Mouse (Mus musculus) heart, embryonic 11.5 days (tissue): ENCODE measurements around the gene Ugcg. TPM values are rescaled to one million over a fixed set of nuclear protein-coding genes. Genes with fewer than 3 reads are reported as not detected.

Source experiments
- ATAC-seq: fragments of 200-750 bp; cut with Nextera tagmentation; replicated peaks from 2 replicates; pipeline ENCODE4 v1.8.0; 2017; ENCODE audit warnings: moderate library complexity; ENCODE audit not compliant: insufficient number of reproducible peaks, low FRiP score, low TSS enrichment
- H3K27ac ChIP-seq: fragments of 300-500 bp; sonication (generic); 2 replicates; pipeline ENCODE4 v1.5.1; 2014; ENCODE audit warnings: mild to moderate bottlenecking, low read depth, low read length
- H3K27me3 ChIP-seq: fragments of 300-500 bp; sonication (generic); 2 replicates; pipeline ENCODE4 v1.6.1; 2014; ENCODE audit warnings: mild to moderate bottlenecking, low read length, mixed read lengths; ENCODE audit not compliant: control insufficient read depth, insufficient read depth
- H3K36me3 ChIP-seq: fragments of 300-500 bp; sonication (generic); 2 replicates; pipeline ENCODE4 v1.6.1; 2014; ENCODE audit warnings: mild to moderate bottlenecking, low read length, moderate library complexity, mixed read lengths; ENCODE audit not compliant: control insufficient read depth, insufficient read depth
- H3K4me1 ChIP-seq: fragments of 300-500 bp; sonication (generic); 2 replicates; pipeline ENCODE4 v1.6.1; 2014; ENCODE audit warnings: low read length; ENCODE audit not compliant: control insufficient read depth, insufficient read depth
- H3K4me2 ChIP-seq: fragments of 300-500 bp; sonication (generic); 2 replicates; pipeline ENCODE4 v1.6.1; 2014; ENCODE audit warnings: mild to moderate bottlenecking, moderate library complexity
- H3K4me3 ChIP-seq: fragments of 300-500 bp; sonication (generic); 2 replicates; pipeline ENCODE4 v1.5.1; 2014; ENCODE audit warnings: low read depth, low read length
- H3K9ac ChIP-seq: fragments of 300-500 bp; sonication (generic); 2 replicates; pipeline ENCODE4 v1.6.1; 2014; ENCODE audit warnings: mild to moderate bottlenecking, low read depth, low read length, moderate library complexity
- H3K9me3 ChIP-seq: fragments of 300-500 bp; sonication (generic); replicated peaks from 2 replicates; pipeline ENCODE4 v1.6.1; 2016; ENCODE audit warnings: low read length; ENCODE audit not compliant: control insufficient read depth
- WGBS: fragments of 180-500 bp; shearing (Covaris S2); extraction: QIAGEN DNeasy Blood & Tissue Kit; methylation state at CpG from one replicate; pipeline ENCODE4 v1.1.7; 2014; ENCODE audit not compliant: insufficient replicate concordance; 5-methylcytosine and 5-hydroxymethylcytosine counted together
- polyA plus RNA-seq: library from polyadenylated mRNA; unstranded; fragments of >200 nt; fragmentation: Nextera tagmentation; extraction: Ambion mirVana; gene quantifications from 2 replicates; pipeline ENCODE4 v1.2.1, GENCODE M21; 2014

The Ugcg gene
- polyA plus RNA-seq, 1 experiment from 2014 or later: 14.8 TPM

GRCm38 (mm10) chr4:59206600-59206999 is 17.5 kb downstream of the Ugcg start:
- H3K4me1 ChIP-seq: peaks cover 32% of the 10 kb centered on the region
- no peak overlapping the region for H3K9ac ChIP-seq
- 67% methylated on average over 4 of the region's 4 CpGs for WGBS
- H3K27me3 ChIP-seq: no peaks in the 10 kb centered on the region
- no peak overlapping the region for H3K4me2 ChIP-seq
- H3K4me3 ChIP-seq: no peak overlapping the region
- H3K9me3 ChIP-seq: no peaks in the 10 kb centered on the region
- no peak for ATAC-seq
- H3K36me3 ChIP-seq: no peaks in the 10 kb centered on the region; the same call in 1 of the 2 replicates
- H3K27ac ChIP-seq: no peak overlapping the region

- Histone ChIP-seq H3K9ac (no peak overlapping the region), H3K27ac (no peak overlapping the region), H3K36me3 (no peaks in the 10 kb centered on the region; the same call in 1 of the 2 replicates), H3K27me3 (no peaks in the 10 kb centered on the region), H3K4me2 (no peak overlapping the region), H3K4me3 (no peak overlapping the region), H3K4me1 (peaks cover 31% of the 10 kb centered on the region), H3K9me3 (no peaks in the 10 kb centered on the region)
- ATAC-seq: no peak
- WGBS: 68% methylated on average over 4 of the region's 4 CpGs
Measured at GRCm38 (mm10) chr4:59208607-59209006, 19.6 kb downstream of the Ugcg start.

GRCm38 (mm10) chr4:59211181-59211580 is 22.1 kb downstream of the Ugcg start:
- Histone ChIP-seq H3K4me2 (no peak overlapping the region), H3K27ac (no peak overlapping the region), H3K36me3 (peaks cover 4% of the 10 kb centered on the region; the same call in 1 of the 2 replicates)

GRCm38 (mm10) chr4:59213833-59214232 is 24.8 kb downstream of the Ugcg start:
- no peak overlapping the region for H3K4me3 ChIP-seq
- peaks cover 5% of the 10 kb centered on the region for H3K4me1 ChIP-seq
- H3K36me3 ChIP-seq: peaks cover 4% of the 10 kb centered on the region; the same call in 1 of the 2 replicates
- H3K9me3 ChIP-seq: no peaks in the 10 kb centered on the region
- no peak for ATAC-seq
- no peaks in the 10 kb centered on the region for H3K27me3 ChIP-seq
- H3K9ac ChIP-seq: no peak overlapping the region
- H3K27ac ChIP-seq: no peak overlapping the region
- H3K4me2 ChIP-seq: no peak overlapping the region
- WGBS: 76% methylated on average over 4 of the region's 4 CpGs

More at GRCm38 (mm10) chr4:59211181-59211580, 22.1 kb downstream of the Ugcg start:
- WGBS: 59% methylated on average over 9 of the region's 9 CpGs
- no peak overlapping the region for H3K4me3 ChIP-seq
- H3K4me1 ChIP-seq: peaks cover 11% of the 10 kb centered on the region
- H3K9me3 ChIP-seq: no peaks in the 10 kb centered on the region
- no peak for ATAC-seq
- H3K9ac ChIP-seq: no peak overlapping the region
- H3K27me3 ChIP-seq: no peaks in the 10 kb centered on the region

- ATAC-seq: no peak
- Histone ChIP-seq H3K4me3 (no peak overlapping the region), H3K9ac (no peak overlapping the region), H3K36me3 (peaks cover 4% of the 10 kb centered on the region; the same call in 1 of the 2 replicates), H3K27me3 (no peaks in the 10 kb centered on the region), H3K4me2 (no peak overlapping the region), H3K9me3 (no peaks in the 10 kb centered on the region), H3K27ac (no peak overlapping the region), H3K4me1 (peaks cover 5% of the 10 kb centered on the region)
- WGBS: 87% methylated on average over 5 of the region's 5 CpGs
Measured at GRCm38 (mm10) chr4:59214695-59215094, 25.6 kb downstream of the Ugcg start.

- H3K27ac ChIP-seq: no peak overlapping the region
- peaks cover 6% of the 10 kb centered on the region; the same call in 1 of the 2 replicates for H3K36me3 ChIP-seq
- H3K4me2 ChIP-seq: no peak overlapping the region
- no peaks in the 10 kb centered on the region for H3K4me1 ChIP-seq
- H3K9me3 ChIP-seq: no peaks in the 10 kb centered on the region
- no peak overlapping the region for H3K9ac ChIP-seq
- WGBS: 73% methylated on average over 3 of the region's 3 CpGs
- no peak overlapping the region for H3K4me3 ChIP-seq
- H3K27me3 ChIP-seq: no peaks in the 10 kb centered on the region
- ATAC-seq: no peak
Measured at GRCm38 (mm10) chr4:59215585-59215984, 26.5 kb downstream of the Ugcg start.

GRCm38 (mm10) chr4:59217101-59217500 is 28.0 kb downstream of the Ugcg start:
- peaks cover 6% of the 10 kb centered on the region; the same call in 1 of the 2 replicates for H3K36me3 ChIP-seq
- ATAC-seq: no peak
- H3K4me1 ChIP-seq: no peaks in the 10 kb centered on the region
- no peak overlapping the region for H3K4me3 ChIP-seq
- WGBS: 95% methylated on average over 7 of the region's 7 CpGs
- H3K9ac ChIP-seq: no peak overlapping the region
- no peak overlapping the region for H3K27ac ChIP-seq
- no peak overlapping the region for H3K4me2 ChIP-seq
- no peaks in the 10 kb centered on the region for H3K27me3 ChIP-seq
- no peaks in the 10 kb centered on the region for H3K9me3 ChIP-seq

- Histone ChIP-seq H3K27ac (no peak overlapping the region), H3K4me1 (no peaks in the 10 kb centered on the region), H3K4me3 (no peak overlapping the region), H3K36me3 (peaks cover 6% of the 10 kb centered on the region; the same call in 1 of the 2 replicates), H3K4me2 (no peak overlapping the region), H3K9me3 (no peaks in the 10 kb centered on the region), H3K9ac (no peak overlapping the region), H3K27me3 (no peaks in the 10 kb centered on the region)
- no peak for ATAC-seq
- 89% methylated on average over 7 of the region's 7 CpGs for WGBS
Measured at GRCm38 (mm10) chr4:59218154-59218553, 29.1 kb downstream of the Ugcg start.

GRCm38 (mm10) chr4:59222226-59222625 is 33.2 kb downstream of the Ugcg start:
- H3K9me3 ChIP-seq: no peaks in the 10 kb centered on the region
- H3K27ac ChIP-seq: no peak overlapping the region
- no peaks in the 10 kb centered on the region for H3K4me1 ChIP-seq
- no peaks in the 10 kb centered on the region for H3K27me3 ChIP-seq
- no peak overlapping the region for H3K4me2 ChIP-seq
- no peak overlapping the region for H3K9ac ChIP-seq
- WGBS: 90% methylated on average over 9 of the region's 9 CpGs
- no peak for ATAC-seq
- 0 out of 2 replicates have a peak, but pooled peaks cover 2% of the 10 kb centered on the region for H3K36me3 ChIP-seq
- H3K4me3 ChIP-seq: no peak overlapping the region
